Mouse (Mus musculus): ENCODE data around the gene Cyb5r3. TPM values are rescaled to one million over a fixed set of nuclear protein-coding genes. Genes with fewer than 3 reads are reported as not detected.

Gene Cyb5r3
- polyA plus RNA-seq, 1 experiment from 2014 or later = 63.3 TPM

- H3K9me3 ChIP-seq (replicated peaks; ENCODE audit: control insufficient read depth, low read length) = no peaks in the 10 kb centered on the region
- no peak overlapping the region for H3K4me2 ChIP-seq (ENCODE audit: low read length)
- no peak for ATAC-seq
- no peak overlapping the region for H3K4me3 ChIP-seq (ENCODE audit: low read depth, low read length)
- no peak overlapping the region for H3K27ac ChIP-seq (ENCODE audit: low read depth, low read length)
- H3K9ac ChIP-seq (ENCODE audit: low read length) = no peak overlapping the region
- no peaks in the 10 kb centered on the region for H3K27me3 ChIP-seq (replicated peaks; ENCODE audit: control insufficient read depth, insufficient read depth, low read length)
- peaks cover 47% of the 10 kb centered on the region for H3K36me3 ChIP-seq (ENCODE audit: control insufficient read depth, insufficient read depth, low read length)
- no peak for DNase-seq (ENCODE audit: low spot score)
- 67% methylated on average over 5 of the region's 5 CpGs for WGBS
- H3K4me1 ChIP-seq (ENCODE audit: control insufficient read depth, insufficient read depth, low read length) = peaks cover 3% of the 10 kb centered on the region; the same call in 1 of the 2 replicates
These were observed 47.8 kb downstream of the Cyb5r3 start for GRCm38 (mm10) chr15:83124625-83125024.

DNA sequence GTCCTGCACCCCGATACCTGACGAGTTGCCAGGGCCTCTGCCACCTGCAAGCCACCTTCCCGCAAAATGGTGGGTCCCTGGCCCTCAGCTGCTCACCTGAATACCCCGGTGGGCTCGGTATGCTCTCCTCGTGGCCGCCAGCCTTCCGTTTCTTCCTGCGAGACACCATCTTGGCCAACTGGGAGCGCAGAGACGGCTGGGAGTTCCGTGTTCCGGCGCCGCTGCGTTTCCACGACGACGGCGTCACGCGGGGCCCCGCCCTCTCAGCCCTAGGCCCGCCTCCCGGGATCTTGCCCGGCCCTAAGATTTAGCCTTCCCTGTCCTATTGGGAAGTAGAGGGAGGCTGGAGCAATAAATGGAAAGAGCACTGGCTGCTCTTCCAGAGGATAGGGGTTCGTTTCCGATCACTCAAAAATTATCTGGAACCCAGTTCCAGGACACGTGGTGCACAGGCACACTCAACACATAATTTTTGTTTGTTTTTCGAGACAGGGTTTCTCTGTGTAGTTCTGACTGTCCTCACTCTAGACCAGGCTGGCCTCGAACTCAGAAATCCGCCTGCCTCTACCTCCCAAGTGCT is 49.7 kb downstream of the Cyb5r3 start, which contains the start of gene Rrp7a:
Gene Rrp7a (minus strand): TSS at position 236 of the 580 bp plus-strand sequence.
- Histone ChIP-seq H3K36me3 (ENCODE audit: control insufficient read depth, insufficient read depth, low read length) (peaks cover 45% of the 10 kb centered on the region), H3K4me3 (ENCODE audit: low read depth, low read length) (peak within 1 kb of the TSS; percentile 80), H3K4me1 (ENCODE audit: control insufficient read depth, insufficient read depth, low read length) (peaks cover 3% of the 10 kb centered on the region; the same call in 1 of the 2 replicates), H3K9me3 (replicated peaks; ENCODE audit: control insufficient read depth, low read length) (no peaks in the 10 kb centered on the region), H3K27ac (ENCODE audit: low read depth, low read length) (peak within 1 kb of the TSS; percentile 77), H3K4me2 (ENCODE audit: low read length) (peak within 1 kb of the TSS; percentile 78), H3K9ac (ENCODE audit: low read length) (peak within 1 kb of the TSS; percentile 71), H3K27me3 (replicated peaks; ENCODE audit: control insufficient read depth, insufficient read depth, low read length) (no peaks in the 10 kb centered on the region)
- ATAC-seq (peak; percentile 96), DNase-seq (ENCODE audit: low spot score) (peak; percentile 94)
- 9% methylated on average over 32 of the region's 32 CpGs for WGBS

DNA sequence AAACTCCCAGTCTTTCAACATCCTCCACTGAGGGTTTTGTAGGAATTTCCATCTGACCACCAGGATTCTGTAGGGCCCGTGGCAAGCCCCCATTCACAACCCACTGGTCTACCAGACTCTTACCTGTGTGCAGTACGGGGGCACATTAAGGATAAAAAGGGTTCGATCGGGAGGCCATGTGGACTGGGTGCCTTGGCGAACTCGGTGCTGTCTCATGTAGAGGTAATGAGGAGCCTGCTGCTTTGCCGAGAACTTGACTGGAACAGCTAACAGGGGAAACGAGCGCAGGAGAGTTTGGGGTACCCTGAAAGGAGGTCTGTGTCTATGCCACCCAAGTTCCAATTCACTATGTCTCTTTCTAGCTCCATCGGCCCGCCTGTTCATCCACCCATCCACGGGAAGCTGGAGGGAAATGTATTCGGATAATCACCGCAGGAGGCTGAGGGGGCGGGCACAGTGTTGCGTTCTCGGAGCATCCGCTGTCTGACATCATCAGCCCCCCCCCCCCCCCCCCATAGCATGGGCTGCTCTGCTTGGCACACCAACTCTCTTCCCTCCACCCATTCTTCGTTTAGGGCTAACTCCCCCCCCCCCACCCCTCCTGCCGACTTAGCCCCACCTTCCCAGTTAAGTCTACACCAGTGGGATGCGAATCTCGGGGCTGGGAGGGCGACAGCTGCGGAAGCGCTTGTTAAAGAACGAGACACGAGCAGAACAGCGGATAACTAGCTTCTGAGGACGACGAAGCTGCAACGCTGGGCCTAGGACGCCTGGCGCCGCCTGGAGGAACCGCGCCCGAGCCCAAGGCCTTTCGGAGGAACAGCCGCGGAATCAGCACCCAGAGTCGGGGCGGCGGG is 50.5 kb downstream of the Cyb5r3 start:
- H3K27me3 ChIP-seq (replicated peaks; ENCODE audit: control insufficient read depth, insufficient read depth, low read length) = no peaks in the 10 kb centered on the region
- peak overlapping the region; percentile 80 for H3K4me3 ChIP-seq (ENCODE audit: low read depth, low read length)
- DNase-seq (ENCODE audit: low spot score) = peak; percentile 77
- 3% methylated on average over 40 of the region's 43 CpGs for WGBS
- peak; percentile 62 for ATAC-seq
- H3K4me2 ChIP-seq (ENCODE audit: low read length) = peak overlapping the region; percentile 78
- H3K27ac ChIP-seq (ENCODE audit: low read depth, low read length) = peak overlapping the region; percentile 77
- H3K9me3 ChIP-seq (replicated peaks; ENCODE audit: control insufficient read depth, low read length) = no peaks in the 10 kb centered on the region
- H3K36me3 ChIP-seq (ENCODE audit: control insufficient read depth, insufficient read depth, low read length) = peaks cover 45% of the 10 kb centered on the region
- H3K9ac ChIP-seq (ENCODE audit: low read length) = peak overlapping the region; percentile 71
- H3K4me1 ChIP-seq (ENCODE audit: control insufficient read depth, insufficient read depth, low read length) = peaks cover 3% of the 10 kb centered on the region; the same call in 1 of the 2 replicates

GRCm38 (mm10) chr15:83118360-83118759 is 54.0 kb downstream of the Cyb5r3 start:
- peaks cover 3% of the 10 kb centered on the region; the same call in 1 of the 2 replicates for H3K4me1 ChIP-seq (ENCODE audit: control insufficient read depth, insufficient read depth, low read length)
- H3K9ac ChIP-seq (ENCODE audit: low read length) = peak overlapping the region; percentile 7; the same call in 1 of the 2 replicates
- no peaks in the 10 kb centered on the region for H3K9me3 ChIP-seq (replicated peaks; ENCODE audit: control insufficient read depth, low read length)
- no peak for ATAC-seq
- 54% methylated on average over 7 of the region's 7 CpGs for WGBS
- DNase-seq (ENCODE audit: low spot score) = peak; percentile 92
- H3K27ac ChIP-seq (ENCODE audit: low read depth, low read length) = 0 out of 2 replicates have a peak overlapping the region, but pooled peaks have one; percentile 27
- no peak overlapping the region for H3K4me3 ChIP-seq (ENCODE audit: low read depth, low read length)
- H3K27me3 ChIP-seq (replicated peaks; ENCODE audit: control insufficient read depth, insufficient read depth, low read length) = no peaks in the 10 kb centered on the region
- H3K4me2 ChIP-seq (ENCODE audit: low read length) = no peak overlapping the region
- H3K36me3 ChIP-seq (ENCODE audit: control insufficient read depth, insufficient read depth, low read length) = peaks cover 44% of the 10 kb centered on the region

GRCm38 (mm10) chr15:83115071-83115470 is 57.3 kb downstream of the Cyb5r3 start:
- ATAC-seq = no peak
- H3K27ac ChIP-seq (ENCODE audit: low read depth, low read length) = no peak overlapping the region
- peaks cover 42% of the 10 kb centered on the region for H3K36me3 ChIP-seq (ENCODE audit: control insufficient read depth, insufficient read depth, low read length)
- no peak overlapping the region for H3K4me2 ChIP-seq (ENCODE audit: low read length)
- no peak for DNase-seq (ENCODE audit: low spot score)
- H3K9me3 ChIP-seq (replicated peaks; ENCODE audit: control insufficient read depth, low read length) = no peaks in the 10 kb centered on the region
- no peaks in the 10 kb centered on the region for H3K27me3 ChIP-seq (replicated peaks; ENCODE audit: control insufficient read depth, insufficient read depth, low read length)
- no peak overlapping the region for H3K4me3 ChIP-seq (ENCODE audit: low read depth, low read length)
- WGBS = 43% methylated on average over 6 of the region's 6 CpGs
- no peak overlapping the region for H3K9ac ChIP-seq (ENCODE audit: low read length)
- H3K4me1 ChIP-seq (ENCODE audit: control insufficient read depth, insufficient read depth, low read length) = peaks cover 5% of the 10 kb centered on the region; the same call in 1 of the 2 replicates

GRCm38 (mm10) chr15:83114106-83114505 is 58.3 kb downstream of the Cyb5r3 start:
- no peak overlapping the region for H3K9ac ChIP-seq (ENCODE audit: low read length)
- 75% methylated on average over 9 of the region's 9 CpGs for WGBS
- no peak for ATAC-seq

DNA sequence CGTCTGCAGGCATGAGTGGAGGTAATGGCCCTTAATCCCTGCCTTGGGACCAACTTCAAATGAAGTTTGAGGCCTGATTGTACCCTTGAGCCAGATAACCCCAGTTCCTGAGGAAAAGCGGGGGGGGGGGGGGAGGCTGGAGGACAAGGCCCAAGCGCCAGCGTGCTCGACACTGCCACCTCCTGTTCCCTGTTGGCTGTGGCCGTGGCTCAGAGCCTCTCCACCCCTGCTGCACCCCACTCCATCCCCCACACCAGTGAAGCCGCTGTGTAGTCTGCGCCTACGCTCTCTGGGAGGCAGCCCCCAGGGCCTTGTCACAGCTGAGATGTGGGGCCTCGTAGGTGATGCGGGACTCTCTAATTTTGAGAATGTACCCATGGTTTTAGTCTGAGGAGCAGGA is 59.5 kb downstream of the Cyb5r3 start:
- Histone ChIP-seq H3K27ac (ENCODE audit: low read depth, low read length) (no peak overlapping the region), H3K36me3 (ENCODE audit: control insufficient read depth, insufficient read depth, low read length) (peaks cover 26% of the 10 kb centered on the region), H3K9ac (ENCODE audit: low read length) (no peak overlapping the region), H3K9me3 (replicated peaks; ENCODE audit: control insufficient read depth, low read length) (no peaks in the 10 kb centered on the region), H3K4me3 (ENCODE audit: low read depth, low read length) (no peak overlapping the region), H3K4me1 (ENCODE audit: control insufficient read depth, insufficient read depth, low read length) (peaks cover 5% of the 10 kb centered on the region; the same call in 1 of the 2 replicates), H3K4me2 (ENCODE audit: low read length) (no peak overlapping the region), H3K27me3 (replicated peaks; ENCODE audit: control insufficient read depth, insufficient read depth, low read length) (no peaks in the 10 kb centered on the region)
- peak; percentile 67 for DNase-seq (ENCODE audit: low spot score)
- 8% methylated on average over 10 of the region's 11 CpGs for WGBS
- peak; percentile 68 for ATAC-seq

More at GRCm38 (mm10) chr15:83114106-83114505, 58.3 kb downstream of the Cyb5r3 start:
- peaks cover 36% of the 10 kb centered on the region for H3K36me3 ChIP-seq (ENCODE audit: control insufficient read depth, insufficient read depth, low read length)
- no peak for DNase-seq (ENCODE audit: low spot score)
- H3K27me3 ChIP-seq (replicated peaks; ENCODE audit: control insufficient read depth, insufficient read depth, low read length) = no peaks in the 10 kb centered on the region
- no peak overlapping the region for H3K27ac ChIP-seq (ENCODE audit: low read depth, low read length)
- H3K9me3 ChIP-seq (replicated peaks; ENCODE audit: control insufficient read depth, low read length) = no peaks in the 10 kb centered on the region
- no peak overlapping the region for H3K4me2 ChIP-seq (ENCODE audit: low read length)
- H3K4me1 ChIP-seq (ENCODE audit: control insufficient read depth, insufficient read depth, low read length) = peaks cover 5% of the 10 kb centered on the region; the same call in 1 of the 2 replicates
- no peak overlapping the region for H3K4me3 ChIP-seq (ENCODE audit: low read depth, low read length)

GRCm38 (mm10) chr15:83111874-83112273 is 60.5 kb downstream of the Cyb5r3 start:
- DNase-seq (ENCODE audit: low spot score) (no peak), ATAC-seq (no peak)
- no peaks in the 10 kb centered on the region for H3K9me3 ChIP-seq (replicated peaks; ENCODE audit: control insufficient read depth, low read length)
- no peak overlapping the region for H3K27ac ChIP-seq (ENCODE audit: low read depth, low read length)
- no peaks in the 10 kb centered on the region for H3K27me3 ChIP-seq (replicated peaks; ENCODE audit: control insufficient read depth, insufficient read depth, low read length)
- H3K4me2 ChIP-seq (ENCODE audit: low read length) = no peak overlapping the region
- peaks cover 16% of the 10 kb centered on the region for H3K36me3 ChIP-seq (ENCODE audit: control insufficient read depth, insufficient read depth, low read length)
- H3K4me1 ChIP-seq (ENCODE audit: control insufficient read depth, insufficient read depth, low read length) = peaks cover 5% of the 10 kb centered on the region; the same call in 1 of the 2 replicates
- 85% methylated on average over 7 of the region's 7 CpGs for WGBS
- H3K9ac ChIP-seq (ENCODE audit: low read length) = no peak overlapping the region
- no peak overlapping the region for H3K4me3 ChIP-seq (ENCODE audit: low read depth, low read length)
